Mouse (Mus musculus) ovary, adult 18-20 months (tissue): Measurements from ENCODE around the gene Rgl3.
A peak's percentile ranks its signal among the peaks of the same experiment; 100 is the strongest.

Source experiments
- DNase-seq: peaks from one replicate; pipeline ENCODE4 v3.0.0; 2022; ENCODE audit warnings: low spot score, mixed read lengths

Rgl3 gene

GRCm38 (mm10) chr9:21983911-21984310 is 5.3 kb downstream of the Rgl3 start:
- no peak for DNase-seq

- DNase-seq, result no peak
These were observed 10.7 kb downstream of the Rgl3 start for GRCm38 (mm10) chr9:21978398-21979128.

GRCm38 (mm10) chr9:21977972-21978371 is 11.3 kb downstream of the Rgl3 start:
- no peak for DNase-seq

- no peak for DNase-seq
These were observed 11.9 kb downstream of the Rgl3 start for GRCm38 (mm10) chr9:21977331-21977730.

GRCm38 (mm10) chr9:21976626-21977175 is 12.5 kb downstream of the Rgl3 start:
- DNase-seq, result no peak

- no peak for DNase-seq
These were observed 19.9 kb downstream of the Rgl3 start for GRCm38 (mm10) chr9:21969304-21969703.

- DNase-seq, result no peak
These were observed 20.4 kb downstream of the Rgl3 start for GRCm38 (mm10) chr9:21968883-21969282.

GRCm38 (mm10) chr9:21963417-21963816 is 25.8 kb downstream of the Rgl3 start, which contains the start of gene Epor:
Gene Epor (minus strand): TSS chr9:21963506.
- DNase-seq, result no peak

- DNase-seq, result peak; percentile 32
These were observed 26.7 kb downstream of the Rgl3 start for GRCm38 (mm10) chr9:21962416-21963059.

GRCm38 (mm10) chr9:21962010-21962409 is 27.2 kb downstream of the Rgl3 start:
- no peak for DNase-seq

- DNase-seq, result no peak
These were observed 27.8 kb downstream of the Rgl3 start for GRCm38 (mm10) chr9:21961366-21961980.

GRCm38 (mm10) chr9:21960558-21961208 is 28.6 kb downstream of the Rgl3 start:
- no peak for DNase-seq

GRCm38 (mm10) chr9:21960135-21960534 is 29.1 kb downstream of the Rgl3 start:
- no peak for DNase-seq

GRCm38 (mm10) chr9:21959244-21959643 is 30.0 kb downstream of the Rgl3 start:
- no peak for DNase-seq

GRCm38 (mm10) chr9:21958372-21958771 is 30.9 kb downstream of the Rgl3 start:
- DNase-seq, result no peak

- peak; percentile 95 for DNase-seq
These were observed 33.5 kb downstream of the Rgl3 start, which contains the start of gene Swsap1 for GRCm38 (mm10) chr9:21955570-21956281. Gene Swsap1 (plus strand): TSS chr9:21955755.

- no peak for DNase-seq
These were observed 34.0 kb downstream of the Rgl3 start for GRCm38 (mm10) chr9:21955225-21955569.

GRCm38 (mm10) chr9:21954635-21955034 is 34.6 kb downstream of the Rgl3 start:
- DNase-seq, result no peak

- no peak for DNase-seq
These were observed 35.6 kb downstream of the Rgl3 start for GRCm38 (mm10) chr9:21953600-21953999.

GRCm38 (mm10) chr9:21951977-21952376 is 37.3 kb downstream of the Rgl3 start:
- no peak for DNase-seq

GRCm38 (mm10) chr9:21950322-21950721 is 38.9 kb downstream of the Rgl3 start:
- DNase-seq, result no peak

GRCm38 (mm10) chr9:21948790-21949189 is 40.5 kb downstream of the Rgl3 start:
- DNase-seq, result no peak
